Mouse (Mus musculus) lung, embryonic 16.5 days (tissue): ENCODE results near the gene Ak8. TPM values are rescaled to one million over a fixed set of nuclear protein-coding genes. Genes with fewer than 3 reads are reported as not detected.

Source experiments
- ATAC-seq: fragments of 200-750 bp; cut with Nextera tagmentation; 2 replicates; pipeline ENCODE4 v1.8.0; 2017; ENCODE audit warnings: low read depth, mild to moderate bottlenecking, moderate library complexity
- H3K27ac ChIP-seq: fragments of 300-500 bp; sonication (generic); 2 replicates; pipeline ENCODE4 v1.5.1; 2014; ENCODE audit warnings: mild to moderate bottlenecking, control low read depth, low read length
- H3K27me3 ChIP-seq: fragments of 300-500 bp; sonication (generic); 2 replicates; pipeline ENCODE4 v1.6.1; 2014; ENCODE audit warnings: low read depth, low read length, mixed read lengths; ENCODE audit not compliant: control insufficient read depth, insufficient read depth
- H3K36me3 ChIP-seq: fragments of 300-500 bp; sonication (generic); 2 replicates; pipeline ENCODE4 v1.6.1; 2014; ENCODE audit warnings: low read length; ENCODE audit not compliant: control insufficient read depth, insufficient read depth
- H3K4me1 ChIP-seq: fragments of 300-500 bp; sonication (generic); replicated peaks from 2 replicates; pipeline ENCODE4 v1.6.1; 2014; ENCODE audit warnings: low read length, mixed read lengths; ENCODE audit not compliant: control insufficient read depth, insufficient read depth
- H3K4me2 ChIP-seq: fragments of 300-500 bp; sonication (generic); 2 replicates; pipeline ENCODE4 v1.6.1; 2014; ENCODE audit warnings: low read depth, low read length, control low read depth
- H3K4me3 ChIP-seq: fragments of 300-500 bp; sonication (generic); 2 replicates; pipeline ENCODE4 v1.5.1; 2014; ENCODE audit warnings: mild to moderate bottlenecking, low read length, control low read depth
- H3K9ac ChIP-seq: fragments of 300-500 bp; sonication (generic); 2 replicates; pipeline ENCODE4 v1.6.1; 2014; ENCODE audit warnings: low read length, control low read depth
- H3K9me3 ChIP-seq: fragments of 300-500 bp; sonication (generic); 2 replicates; pipeline ENCODE4 v1.6.1; 2016; ENCODE audit warnings: low read length; ENCODE audit not compliant: control insufficient read depth
- WGBS: fragments of 180-500 bp; shearing (Covaris S2); extraction: QIAGEN DNeasy Blood & Tissue Kit; methylation state at CpG from one replicate; pipeline ENCODE4 v1.1.7; 2014; 5-methylcytosine and 5-hydroxymethylcytosine counted together
- polyA plus RNA-seq: library from polyadenylated mRNA; unstranded; fragments of >200 nt; fragmentation: Nextera tagmentation; extraction: Ambion mirVana; gene quantifications from 2 replicates; pipeline ENCODE4 v1.2.1, GENCODE M21; 2015

Ak8 gene
- polyA plus RNA-seq, 1 experiment from 2014 or later: 4.7 TPM

DNA sequence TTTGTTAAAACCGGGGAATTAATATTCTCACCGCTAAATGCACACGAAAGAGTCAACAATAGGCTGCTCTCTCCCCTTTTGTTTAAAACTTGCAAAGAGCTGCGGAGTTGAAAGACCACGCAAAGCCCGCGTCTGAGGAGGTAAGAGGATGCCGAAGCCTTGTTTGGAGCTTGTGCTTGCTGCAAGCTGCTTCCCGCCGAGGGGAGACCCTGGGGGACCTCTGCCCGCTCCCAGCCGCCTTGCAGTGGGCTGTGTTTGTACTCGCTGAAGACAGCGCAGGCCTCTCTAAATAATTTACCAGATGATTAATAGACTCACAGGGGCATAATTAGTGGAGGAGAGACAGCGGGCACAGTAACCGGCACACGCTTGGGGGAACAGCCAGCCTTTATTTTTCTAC lies 51.2 kb downstream of the Ak8 start:
- no peak overlapping the region for H3K27ac ChIP-seq
- peak overlapping the region; percentile 50 for H3K9ac ChIP-seq
- no peaks in the 10 kb centered on the region for H3K36me3 ChIP-seq
- H3K4me3 ChIP-seq: peak overlapping the region; percentile 34
- peak overlapping the region; percentile 49 for H3K4me2 ChIP-seq
- peaks cover 3% of the 10 kb centered on the region for H3K4me1 ChIP-seq
- ATAC-seq: no peak
- H3K27me3 ChIP-seq: peaks cover 8% of the 10 kb centered on the region; the same call in 1 of the 2 replicates
- WGBS: under 1% methylated on average over 17 of the region's 17 CpGs
- H3K9me3 ChIP-seq: no peaks in the 10 kb centered on the region

DNA sequence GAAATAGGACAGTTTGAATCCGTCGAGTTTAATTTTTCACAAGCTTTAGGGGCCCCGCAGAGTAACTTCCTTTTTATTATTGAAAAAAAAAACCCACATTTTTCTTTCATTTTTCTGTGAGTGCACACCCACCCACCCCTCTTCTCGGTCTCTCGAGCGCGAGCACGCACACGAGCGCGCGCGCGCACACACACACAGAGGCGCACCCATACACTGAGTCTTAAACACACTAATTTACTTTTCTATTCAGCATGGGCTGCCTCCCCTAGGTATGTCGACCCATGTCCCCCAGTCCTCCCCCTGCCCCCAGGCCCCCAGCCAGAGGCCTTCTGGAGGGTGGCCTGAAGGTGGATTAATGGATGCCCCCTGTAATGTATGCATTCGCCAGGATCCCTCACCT lies 51.7 kb downstream of the Ak8 start:
- no peaks in the 10 kb centered on the region; the same call in 1 of the 2 replicates for H3K4me1 ChIP-seq
- peak overlapping the region; percentile 50 for H3K9ac ChIP-seq
- whole genome bisulfite sequencing: 5% methylated on average over 17 of the region's 17 CpGs
- no peaks in the 10 kb centered on the region for H3K9me3 ChIP-seq
- peaks cover 8% of the 10 kb centered on the region; the same call in 1 of the 2 replicates for H3K27me3 ChIP-seq
- H3K4me3 ChIP-seq: peak overlapping the region; percentile 34
- H3K36me3 ChIP-seq: no peaks in the 10 kb centered on the region
- ATAC-seq: no peak
- H3K4me2 ChIP-seq: peak overlapping the region; percentile 49
- H3K27ac ChIP-seq: no peak overlapping the region

- no peak for ATAC-seq
Observed at GRCm38 (mm10) chr2:28752388-28752787, 52.4 kb downstream of the Ak8 start.

DNA sequence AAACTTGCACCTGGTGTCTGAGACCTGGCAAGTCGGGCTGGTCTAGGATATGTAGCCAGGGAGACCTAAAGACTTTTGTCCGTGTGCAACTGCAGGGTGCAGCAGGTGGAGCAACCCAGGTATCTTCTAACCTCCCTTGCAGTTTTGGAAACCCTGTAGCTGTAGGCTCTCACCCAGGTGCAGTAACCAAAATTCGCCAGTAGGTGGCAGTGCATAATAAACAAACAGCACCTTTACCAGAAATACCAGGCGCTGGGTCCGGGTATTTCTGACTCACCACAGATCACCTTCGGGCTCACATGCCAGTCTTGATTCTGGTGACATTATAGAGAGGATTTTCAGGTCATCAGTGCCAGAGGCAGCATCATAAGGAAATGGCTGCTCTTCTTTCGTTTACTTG lies 55.5 kb downstream of the Ak8 start:
- H3K9me3 ChIP-seq: no peaks in the 10 kb centered on the region
- no peak overlapping the region for H3K4me3 ChIP-seq
- peaks cover 2% of the 10 kb centered on the region; the same call in 1 of the 2 replicates for H3K27me3 ChIP-seq
- no peaks in the 10 kb centered on the region; the same call in 1 of the 2 replicates for H3K4me1 ChIP-seq
- 0 out of 2 replicates have a peak, but pooled peaks have one; percentile 37 for ATAC-seq
- H3K9ac ChIP-seq: no peak overlapping the region
- H3K36me3 ChIP-seq: no peaks in the 10 kb centered on the region
- 2% methylated on average over 7 of the region's 7 CpGs for WGBS
- H3K27ac ChIP-seq: no peak overlapping the region
- no peak overlapping the region for H3K4me2 ChIP-seq

More at GRCm38 (mm10) chr2:28752388-28752787, 52.4 kb downstream of the Ak8 start:
- Histone ChIP-seq H3K4me3 (no peak overlapping the region), H3K4me2 (no peak overlapping the region), H3K36me3 (no peaks in the 10 kb centered on the region), H3K4me1 (no peaks in the 10 kb centered on the region; the same call in 1 of the 2 replicates), H3K27me3 (peaks cover 8% of the 10 kb centered on the region; the same call in 1 of the 2 replicates), H3K9me3 (no peaks in the 10 kb centered on the region), H3K9ac (no peak overlapping the region), H3K27ac (no peak overlapping the region)
- 37% methylated on average over 8 of the region's 8 CpGs for WGBS

DNA sequence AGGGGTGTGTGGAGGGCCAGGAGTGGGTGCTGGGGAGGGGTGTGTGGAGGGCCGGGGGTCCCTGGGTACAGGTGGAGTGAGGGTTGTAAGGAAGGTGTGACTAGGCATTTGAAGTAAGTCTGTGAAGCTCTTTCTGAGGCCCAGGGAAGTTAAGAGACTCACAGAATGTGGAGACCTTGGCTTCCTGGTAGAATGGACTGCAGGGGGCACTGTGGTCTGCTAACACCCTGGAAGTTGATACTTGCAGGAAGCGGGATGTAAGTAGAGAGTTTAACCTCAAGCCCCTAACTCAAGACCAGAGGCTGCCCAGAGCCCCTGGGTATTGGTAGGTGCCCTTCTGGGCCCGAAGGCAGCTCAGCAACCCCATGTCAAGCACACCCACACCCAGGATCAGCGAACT lies 56.2 kb downstream of the Ak8 start:
- 42% methylated on average over 4 of the region's 4 CpGs for WGBS

DNA sequence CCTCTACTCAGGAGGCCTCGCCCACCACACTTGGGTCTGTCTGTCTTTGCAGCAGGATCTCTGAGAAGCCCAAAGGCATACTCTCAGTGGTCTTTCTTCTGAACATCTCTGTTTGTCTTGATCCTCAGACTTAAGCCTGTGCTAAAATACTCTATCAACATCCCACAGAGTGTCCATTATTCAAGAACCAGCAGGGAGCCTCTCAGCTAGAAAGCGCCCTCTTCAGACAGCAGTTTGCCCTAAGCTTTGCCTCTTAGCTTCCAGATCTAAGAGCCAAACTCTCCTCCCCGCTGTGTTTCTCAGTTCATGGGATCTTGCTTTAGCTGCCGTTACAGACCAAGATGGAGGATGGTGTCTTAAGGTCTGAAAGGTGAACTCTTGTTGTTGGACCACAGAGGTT lies 59.5 kb downstream of the Ak8 start:
- no peak overlapping the region for H3K4me3 ChIP-seq
- H3K27me3 ChIP-seq: no peaks in the 10 kb centered on the region
- H3K27ac ChIP-seq: no peak overlapping the region
- no peaks in the 10 kb centered on the region for H3K36me3 ChIP-seq
- no peak for ATAC-seq
- no peaks in the 10 kb centered on the region for H3K4me1 ChIP-seq
- H3K9ac ChIP-seq: no peak overlapping the region
- whole genome bisulfite sequencing: 46% methylated on average over 4 of the region's 4 CpGs
- H3K4me2 ChIP-seq: no peak overlapping the region
- no peaks in the 10 kb centered on the region for H3K9me3 ChIP-seq

More for the DNA sequence above, 56.2 kb downstream of the Ak8 start:
- no peak overlapping the region for H3K9ac ChIP-seq
- no peaks in the 10 kb centered on the region for H3K9me3 ChIP-seq
- no peaks in the 10 kb centered on the region for H3K4me1 ChIP-seq
- H3K4me2 ChIP-seq: no peak overlapping the region
- no peaks in the 10 kb centered on the region for H3K27me3 ChIP-seq
- H3K27ac ChIP-seq: no peak overlapping the region
- no peaks in the 10 kb centered on the region for H3K36me3 ChIP-seq
- H3K4me3 ChIP-seq: no peak overlapping the region
- ATAC-seq: 0 out of 2 replicates have a peak, but pooled peaks have one; percentile 29

- H3K4me3 ChIP-seq: no peak overlapping the region
- H3K9me3 ChIP-seq: no peaks in the 10 kb centered on the region
- no peak overlapping the region for H3K4me2 ChIP-seq
- no peak overlapping the region for H3K9ac ChIP-seq
- no peaks in the 10 kb centered on the region for H3K27me3 ChIP-seq
- ATAC-seq: no peak
- peaks cover 13% of the 10 kb centered on the region for H3K4me1 ChIP-seq
- no peaks in the 10 kb centered on the region for H3K36me3 ChIP-seq
- WGBS: 72% methylated on average over 4 of the region's 4 CpGs
- H3K27ac ChIP-seq: no peak overlapping the region
Observed at GRCm38 (mm10) chr2:28766590-28766989, 66.6 kb downstream of the Ak8 start.

DNA sequence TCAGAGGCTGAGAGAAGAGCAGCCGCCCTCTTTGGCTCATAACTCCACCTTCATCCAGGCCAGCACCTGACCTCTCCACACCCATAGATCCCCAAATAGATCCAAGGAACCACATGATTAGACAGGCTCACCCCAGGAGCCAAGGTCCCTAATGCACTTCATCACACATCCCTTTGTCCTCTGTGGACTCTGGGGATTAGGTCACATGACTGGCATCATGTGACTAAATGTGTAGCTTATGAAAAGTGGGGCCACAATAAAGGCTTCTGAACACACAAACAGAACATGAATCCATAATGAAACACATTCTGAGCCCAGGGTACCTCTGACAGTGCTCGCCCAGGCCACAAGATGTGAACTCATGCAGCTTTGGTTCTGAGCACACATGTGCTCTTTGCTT lies 67.1 kb downstream of the Ak8 start:
- 69% methylated on average over 2 of the region's 2 CpGs for WGBS
- H3K27me3 ChIP-seq: no peaks in the 10 kb centered on the region
- H3K27ac ChIP-seq: no peak overlapping the region
- no peak for ATAC-seq
- H3K4me2 ChIP-seq: no peak overlapping the region
- no peak overlapping the region for H3K9ac ChIP-seq
- peaks cover 14% of the 10 kb centered on the region for H3K4me1 ChIP-seq
- H3K4me3 ChIP-seq: no peak overlapping the region
- no peaks in the 10 kb centered on the region for H3K9me3 ChIP-seq
- no peaks in the 10 kb centered on the region for H3K36me3 ChIP-seq

- WGBS: 13% methylated on average over 5 of the region's 5 CpGs
- H3K9me3 ChIP-seq: no peaks in the 10 kb centered on the region
- H3K4me3 ChIP-seq: no peak overlapping the region
- H3K4me1 ChIP-seq: peaks cover 14% of the 10 kb centered on the region
- no peak overlapping the region; the same call in 1 of the 2 replicates for H3K9ac ChIP-seq
- peak overlapping the region; percentile 1; the same call in 1 of the 2 replicates for H3K27ac ChIP-seq
- ATAC-seq: peak; percentile 45; the same call in 1 of the 2 replicates
- peak overlapping the region; percentile 25 for H3K4me2 ChIP-seq
- H3K27me3 ChIP-seq: no peaks in the 10 kb centered on the region
- no peaks in the 10 kb centered on the region for H3K36me3 ChIP-seq
Observed at GRCm38 (mm10) chr2:28770697-28771096, 70.7 kb downstream of the Ak8 start.

- Histone ChIP-seq H3K9me3 (no peaks in the 10 kb centered on the region), H3K9ac (no peak overlapping the region), H3K4me2 (no peak overlapping the region), H3K4me3 (no peak overlapping the region), H3K27ac (no peak overlapping the region), H3K4me1 (peaks cover 14% of the 10 kb centered on the region), H3K27me3 (no peaks in the 10 kb centered on the region), H3K36me3 (no peaks in the 10 kb centered on the region)
- 27% methylated on average over 8 of the region's 8 CpGs for WGBS
- no peak for ATAC-seq
Observed at GRCm38 (mm10) chr2:28774073-28774472, 74.1 kb downstream of the Ak8 start.
